Mouse (Mus musculus) G1E (cell line): ENCODE results near the gene Hoxd13. TPM values are rescaled to one million over a fixed set of nuclear protein-coding genes. Genes with fewer than 3 reads are reported as not detected.

ENCODE experiments used
- ATAC-seq: 2 replicates; pipeline ENCODE4 v1.8.0; 2016; ENCODE audit warnings: mild to moderate bottlenecking; ENCODE audit not compliant: insufficient number of reproducible peaks, poor library complexity, low FRiP score, severe bottlenecking; ENCODE audit errors: extremely low read depth
- DNase-seq: peaks from one replicate; pipeline ENCODE4 v3.0.0; 2012; ENCODE audit warnings: low spot score
- H3K27me3 ChIP-seq: 2 replicates; pipeline ENCODE4 v1.6.1; 2012; ENCODE audit warnings: mild to moderate bottlenecking, low read length, inconsistent platforms; ENCODE audit not compliant: insufficient read depth
- H3K36me3 ChIP-seq: replicated peaks from 2 replicates; pipeline ENCODE3; 2012; ENCODE audit warnings: mild to moderate bottlenecking, inconsistent platforms
- H3K4me1 ChIP-seq: 2 replicates; pipeline ENCODE4 v1.6.1; 2012; ENCODE audit warnings: low read depth, low read length, inconsistent platforms, mixed read lengths; ENCODE audit not compliant: insufficient read depth
- H3K4me3 ChIP-seq: 2 replicates; pipeline ENCODE4 v1.5.1; 2012; ENCODE audit warnings: low read depth, mild to moderate bottlenecking, inconsistent platforms, low read length, moderate library complexity, mixed read lengths
- H3K9me3 ChIP-seq: replicated peaks from 2 replicates; pipeline ENCODE4 v1.6.1; 2012; ENCODE audit warnings: inconsistent platforms
- CTCF ChIP-seq: IDR thresholded peaks from 2 replicates; pipeline ENCODE4 v1.5.1; 2012; ENCODE audit warnings: low read depth, low read length, inconsistent platforms, mixed read lengths
- GATA1 ChIP-seq: IDR thresholded peaks from 2 replicates; pipeline ENCODE4 v1.6.1; 2012; ENCODE audit warnings: borderline replicate concordance, low read length, inconsistent platforms, mixed read lengths
- GATA2 ChIP-seq: IDR thresholded peaks from 2 replicates; pipeline ENCODE4 v1.6.1; 2012; ENCODE audit warnings: low read depth, low read length, inconsistent platforms, borderline replicate concordance
- POLR2AphosphoS5 ChIP-seq: IDR thresholded peaks from 2 replicates; pipeline ENCODE4 v1.6.1; 2012; ENCODE audit warnings: low read depth, low read length, inconsistent platforms; ENCODE audit not compliant: insufficient replicate concordance
- TAL1 ChIP-seq: conservative IDR thresholded peaks from 2 replicates; pipeline ENCODE4 v1.6.1; 2012; ENCODE audit warnings: low read depth, low read length, inconsistent platforms, mixed read lengths
- polyA plus RNA-seq: library from polyadenylated mRNA; stranded (reverse); fragments of >175 nt; gene quantifications from 2 replicates; pipeline ENCODE4 v1.2.3, GENCODE M21; 2012
- total RNA-seq, 2 experiments: library from RNA; stranded (forward) in 1 of 2; stranded (reverse) in 1 of 2; fragments of 200-1000 nt in 1 of 2; fragments of >200 nt in 1 of 2; fragmentation: Nextera tagmentation in 1 of 2; gene quantifications; 2 replicates each; pipeline ENCODE4 v1.2.3; 2014 to 2017

Gene Hoxd13
- total and polyA plus RNA-seq, 3 experiments: 0.05 TPM; not detected in 2

DNA sequence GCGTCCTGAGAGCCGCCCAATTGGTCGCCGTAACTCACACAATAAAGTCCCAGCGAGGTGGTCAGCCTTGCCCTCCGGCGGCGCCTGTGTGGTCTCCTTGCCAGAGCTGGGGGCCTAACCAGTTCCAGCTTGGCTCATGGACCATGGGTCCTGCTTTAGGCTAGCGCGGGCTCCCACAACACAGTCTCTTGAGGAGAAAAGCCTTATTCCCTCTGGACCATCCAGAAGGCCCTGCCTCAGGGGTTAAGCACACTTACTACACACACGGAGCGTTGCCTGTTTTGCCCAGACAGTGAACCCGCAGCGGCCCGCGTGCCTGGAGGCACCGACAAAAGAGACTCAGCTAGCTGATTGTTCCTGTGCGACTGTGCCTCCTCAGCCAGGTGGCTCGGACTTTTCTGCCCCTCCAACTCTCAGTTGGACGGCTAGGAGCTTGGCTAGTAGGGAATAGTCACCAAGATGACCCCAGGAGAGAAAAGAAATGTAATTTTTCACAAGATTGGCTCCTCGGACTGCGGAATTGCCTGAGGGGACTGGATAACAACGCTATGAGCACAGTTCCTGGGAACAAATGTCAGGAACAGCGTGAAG, 5.8 kb downstream of the Hoxd13 start:
- H3K9me3 ChIP-seq: no peaks in the 10 kb centered on the region
- no peak for ATAC-seq
- TF ChIP-seq CTCF (no peak), GATA1 (no peak), POLR2AphosphoS5 (no peak), GATA2 (no peak), TAL1 (no peak)
- H3K4me1 ChIP-seq: peaks cover 10% of the 10 kb centered on the region
- peaks cover 39% of the 10 kb centered on the region for H3K27me3 ChIP-seq
- no peaks in the 10 kb centered on the region for H3K36me3 ChIP-seq
- no peak for DNase-seq
- H3K4me3 ChIP-seq: no peak overlapping the region

DNA sequence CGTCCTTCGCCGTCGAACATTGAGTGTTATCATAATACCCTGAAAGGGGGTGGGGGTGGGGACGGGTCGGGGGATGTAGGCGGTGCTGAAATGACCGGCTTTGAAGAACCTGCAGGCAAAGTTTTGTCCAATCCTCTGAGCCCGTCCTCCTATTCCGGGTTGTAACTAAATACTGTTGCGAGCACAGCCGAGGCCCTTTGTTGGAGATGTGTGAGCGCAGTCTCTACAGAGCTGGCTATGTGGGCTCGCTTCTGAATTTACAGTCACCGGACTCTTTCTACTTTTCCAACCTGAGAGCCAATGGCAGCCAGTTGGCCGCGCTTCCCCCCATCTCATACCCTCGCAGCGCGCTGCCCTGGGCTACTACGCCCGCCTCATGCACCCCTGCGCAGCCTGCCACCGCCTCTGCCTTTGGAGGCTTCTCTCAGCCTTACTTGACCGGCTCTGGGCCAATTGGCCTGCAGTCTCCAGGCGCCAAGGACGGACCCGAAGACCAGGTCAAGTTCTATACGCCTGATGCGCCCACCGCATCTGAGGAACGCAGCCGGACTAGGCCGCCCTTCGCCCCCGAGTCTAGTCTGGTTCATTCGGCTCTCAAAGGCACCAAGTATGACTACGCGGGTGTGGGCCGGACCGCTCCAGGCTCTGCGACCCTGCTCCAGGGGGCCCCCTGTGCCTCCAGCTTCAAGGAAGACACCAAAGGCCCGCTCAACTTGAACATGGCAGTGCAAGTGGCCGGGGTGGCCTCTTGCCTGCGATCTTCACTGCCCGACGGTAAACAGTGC, 7.0 kb downstream of the Hoxd13 start, which contains the start of gene Hoxd12:
Gene Hoxd12, plus strand, starts transcription at position 133 of the 785 bp plus-strand sequence.
- no peak within 1 kb of the TSS for H3K4me3 ChIP-seq
- ATAC-seq: no peak
- no peak for TF ChIP-seq TAL1
- TF ChIP-seq GATA2: no peak
- no peak for TF ChIP-seq GATA1
- no peak for TF ChIP-seq POLR2AphosphoS5
- no peak for TF ChIP-seq CTCF
- H3K9me3 ChIP-seq: 0 out of 2 replicates have a peak, but pooled peaks cover 2% of the 10 kb centered on the region
- DNase-seq: no peak
- no peaks in the 10 kb centered on the region for H3K36me3 ChIP-seq
- peaks cover 48% of the 10 kb centered on the region for H3K27me3 ChIP-seq
- peaks cover 10% of the 10 kb centered on the region for H3K4me1 ChIP-seq

DNA sequence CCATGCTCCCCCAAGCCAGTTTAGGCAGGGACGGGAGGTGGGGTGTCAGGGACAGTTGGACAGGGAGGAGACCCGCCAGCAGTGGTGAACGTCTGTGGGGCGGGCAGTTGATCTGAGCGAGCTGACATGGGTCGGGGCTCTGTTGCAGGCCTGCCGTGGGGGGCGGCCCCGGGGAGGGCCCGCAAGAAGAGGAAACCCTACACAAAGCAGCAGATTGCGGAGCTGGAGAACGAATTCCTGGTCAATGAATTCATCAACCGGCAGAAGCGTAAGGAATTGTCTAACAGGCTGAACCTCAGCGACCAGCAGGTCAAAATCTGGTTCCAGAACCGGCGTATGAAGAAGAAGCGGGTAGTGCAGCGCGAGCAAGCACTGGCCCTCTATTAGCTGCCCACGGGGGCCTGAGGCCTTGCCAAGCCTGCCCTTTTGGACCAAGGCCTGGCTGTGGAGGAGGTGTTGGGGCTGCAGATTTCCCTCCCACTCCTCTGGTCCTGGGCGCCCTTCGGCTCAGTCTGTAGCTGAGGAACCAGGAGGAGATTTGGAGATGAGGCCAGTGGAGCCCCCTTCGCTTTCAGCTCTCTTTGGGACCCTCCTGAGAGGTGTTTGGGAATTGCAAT, 7.7 kb downstream of the Hoxd13 start:
- ATAC-seq (no peak), DNase-seq (no peak)
- TF ChIP-seq CTCF (no peak), GATA1 (no peak), TAL1 (no peak), GATA2 (no peak), POLR2AphosphoS5 (no peak)
- H3K4me3 ChIP-seq: no peak overlapping the region
- peaks cover 10% of the 10 kb centered on the region for H3K4me1 ChIP-seq
- H3K27me3 ChIP-seq: peaks cover 48% of the 10 kb centered on the region
- H3K36me3 ChIP-seq: no peaks in the 10 kb centered on the region
- 0 out of 2 replicates have a peak, but pooled peaks cover 2% of the 10 kb centered on the region for H3K9me3 ChIP-seq

DNA sequence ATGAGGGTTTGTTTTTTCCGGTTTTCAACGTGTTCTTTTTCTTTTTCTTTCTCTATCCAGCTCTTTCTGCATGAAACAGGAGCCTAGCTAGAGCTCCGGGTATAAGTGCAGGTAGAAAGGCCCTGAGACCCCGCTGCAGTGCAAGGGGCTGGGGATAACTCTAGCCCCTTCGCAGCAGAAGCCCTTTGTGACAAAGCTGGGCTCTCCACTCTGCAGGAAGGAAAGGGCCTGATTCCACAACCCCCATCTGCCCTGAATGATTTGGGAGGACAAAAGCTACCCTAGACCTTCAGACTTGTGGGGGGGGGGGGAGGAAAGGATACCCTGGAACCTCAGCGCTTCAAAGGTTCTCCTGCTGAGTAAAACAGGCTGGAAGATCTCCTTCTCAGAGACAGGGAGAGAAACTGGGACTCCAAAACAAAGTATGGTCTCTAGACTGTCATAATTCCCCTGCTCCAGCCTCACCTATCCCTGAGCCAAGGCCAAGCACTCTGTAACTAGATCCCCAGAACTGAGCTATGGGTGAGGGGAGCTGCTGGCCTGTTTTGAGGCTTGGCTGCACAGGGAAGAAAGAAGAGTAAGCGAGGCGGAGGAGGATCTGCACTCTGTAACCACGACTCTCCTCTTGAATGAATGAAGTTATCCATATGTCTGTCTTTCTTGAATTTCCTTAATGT, 8.4 kb downstream of the Hoxd13 start:
- peaks cover 5% of the 10 kb centered on the region for H3K9me3 ChIP-seq
- ATAC-seq (no peak), DNase-seq (no peak)
- peaks cover 46% of the 10 kb centered on the region for H3K27me3 ChIP-seq
- no peak for TF ChIP-seq TAL1
- TF ChIP-seq GATA2: no peak
- TF ChIP-seq GATA1: no peak
- TF ChIP-seq POLR2AphosphoS5: no peak
- TF ChIP-seq CTCF: no peak
- peaks cover 10% of the 10 kb centered on the region for H3K4me1 ChIP-seq
- no peaks in the 10 kb centered on the region for H3K36me3 ChIP-seq
- H3K4me3 ChIP-seq: no peak overlapping the region

DNA sequence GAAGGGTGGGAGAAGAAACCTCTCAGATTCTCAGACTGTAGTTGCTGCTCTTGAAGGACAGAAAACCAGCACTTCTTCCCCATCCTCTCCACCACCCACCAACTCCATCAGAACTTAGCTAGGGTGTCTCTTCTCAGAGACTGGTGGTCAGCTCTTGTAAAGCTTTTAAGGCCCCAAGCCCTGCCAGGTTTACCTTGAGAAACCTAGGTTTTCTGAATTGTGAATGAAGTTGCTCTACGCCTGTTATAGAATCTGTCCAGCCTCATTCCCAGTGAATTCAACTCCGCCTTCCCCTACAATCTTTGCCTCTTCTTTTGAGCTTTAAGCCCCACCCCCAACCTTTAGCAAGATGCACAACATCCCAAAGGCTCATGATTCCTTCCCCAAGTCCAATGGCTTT, 9.0 kb downstream of the Hoxd13 start:
- Histone ChIP-seq H3K36me3 (no peaks in the 10 kb centered on the region), H3K4me3 (no peak overlapping the region), H3K9me3 (peaks cover 10% of the 10 kb centered on the region), H3K27me3 (peaks cover 46% of the 10 kb centered on the region), H3K4me1 (peaks cover 9% of the 10 kb centered on the region)
- DNase-seq: no peak
- TF ChIP-seq GATA2 (no peak), POLR2AphosphoS5 (no peak), TAL1 (no peak), CTCF (no peak)
- ATAC-seq: no peak

DNA sequence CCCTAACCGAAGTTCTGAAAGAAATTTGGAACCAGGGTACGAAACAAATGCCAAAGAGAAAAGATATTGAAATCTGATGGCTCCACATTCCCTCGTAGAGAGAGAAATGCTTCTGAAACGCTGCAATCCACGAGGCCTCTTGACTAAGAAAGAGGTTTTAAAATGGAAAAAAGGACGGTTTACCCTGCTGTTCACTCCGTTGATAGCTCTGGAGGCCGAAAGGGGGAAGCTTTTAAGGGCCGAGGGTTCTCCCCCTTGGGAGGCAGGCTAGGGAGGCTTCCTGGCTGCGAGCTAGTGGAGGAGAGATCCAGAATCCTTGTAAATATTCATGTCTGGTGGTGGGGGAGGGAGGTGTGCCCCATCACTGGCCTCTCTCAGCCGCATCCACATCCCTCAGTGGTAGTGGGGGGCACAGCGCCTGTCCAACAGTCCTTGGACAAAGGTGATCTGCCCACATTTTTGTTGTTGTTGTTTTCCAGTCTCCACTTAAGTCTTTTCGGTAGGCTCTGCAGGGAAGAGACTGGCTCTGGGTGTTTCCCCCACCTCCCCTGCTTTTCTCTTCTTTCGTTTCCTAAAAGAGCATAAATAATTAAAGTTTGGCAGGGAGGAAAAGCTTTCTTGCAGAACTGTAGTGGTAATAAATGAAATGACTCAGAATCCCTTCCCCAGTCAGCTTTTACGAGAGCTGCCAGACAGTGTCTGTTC, 10.9 kb downstream of the Hoxd13 start, which contains the start of gene Hoxd11:
Gene Hoxd11, plus strand, starts transcription at position 667 of the 705 bp plus-strand sequence.
- H3K27me3 ChIP-seq: peaks cover 38% of the 10 kb centered on the region
- H3K9me3 ChIP-seq: peaks cover 23% of the 10 kb centered on the region
- no peak for TF ChIP-seq GATA2
- no peak for ATAC-seq
- no peak within 1 kb of the TSS for H3K4me3 ChIP-seq
- DNase-seq: no peak
- no peaks in the 10 kb centered on the region for H3K36me3 ChIP-seq
- no peaks in the 10 kb centered on the region for H3K4me1 ChIP-seq
